Mouse (Mus musculus) macrophage (primary cell): ENCODE results near the gene Pde2a. TPM values are rescaled to one million over a fixed set of nuclear protein-coding genes. Genes with fewer than 3 reads are reported as not detected.

ENCODE experiments used
- H3K27ac ChIP-seq: fragments of 350-480 bp; formaldehyde crosslinking; 2 replicates; pipeline ENCODE4 v1.9.0; 2021
- H3K36me3 ChIP-seq: fragments of 350-480 bp; formaldehyde crosslinking; 2 replicates; pipeline ENCODE4 v1.9.0; 2021; ENCODE audit errors: inconsistent target
- H3K4me3 ChIP-seq: fragments of 350-480 bp; formaldehyde crosslinking; 2 replicates; pipeline ENCODE4 v1.9.0; 2021; ENCODE audit errors: inconsistent target
- H3K79me2 ChIP-seq: fragments of 350-480 bp; formaldehyde crosslinking; 2 replicates; pipeline ENCODE4 v1.9.0; 2021; ENCODE audit errors: inconsistent target
- WGBS: methylation state at CpG from one replicate; pipeline ENCODE4 v1.1.7; 2026; ENCODE audit warnings: inconsistent platforms; ENCODE audit not compliant: missing documents; 5-methylcytosine and 5-hydroxymethylcytosine counted together
- polyA plus RNA-seq: library from polyadenylated mRNA; stranded (reverse); fragments of 250-400 nt; gene quantifications from 3 replicates; pipeline ENCODE4 v1.2.4, GENCODE M21; 2018; ENCODE audit warnings: inconsistent platforms

The Pde2a gene
- polyA plus RNA-seq, 1 experiment from 2014 or later: 6.1 TPM

GRCm38 (mm10) chr7:101416391-101416790 lies 5.1 kb upstream of the Pde2a start:
- H3K79me2 ChIP-seq: no peaks in the 10 kb centered on the region
- H3K27ac ChIP-seq: no peak overlapping the region
- H3K36me3 ChIP-seq: peaks cover 23% of the 10 kb centered on the region
- 76% methylated on average over 4 of the region's 5 CpGs for WGBS
- H3K4me3 ChIP-seq: no peak overlapping the region

DNA sequence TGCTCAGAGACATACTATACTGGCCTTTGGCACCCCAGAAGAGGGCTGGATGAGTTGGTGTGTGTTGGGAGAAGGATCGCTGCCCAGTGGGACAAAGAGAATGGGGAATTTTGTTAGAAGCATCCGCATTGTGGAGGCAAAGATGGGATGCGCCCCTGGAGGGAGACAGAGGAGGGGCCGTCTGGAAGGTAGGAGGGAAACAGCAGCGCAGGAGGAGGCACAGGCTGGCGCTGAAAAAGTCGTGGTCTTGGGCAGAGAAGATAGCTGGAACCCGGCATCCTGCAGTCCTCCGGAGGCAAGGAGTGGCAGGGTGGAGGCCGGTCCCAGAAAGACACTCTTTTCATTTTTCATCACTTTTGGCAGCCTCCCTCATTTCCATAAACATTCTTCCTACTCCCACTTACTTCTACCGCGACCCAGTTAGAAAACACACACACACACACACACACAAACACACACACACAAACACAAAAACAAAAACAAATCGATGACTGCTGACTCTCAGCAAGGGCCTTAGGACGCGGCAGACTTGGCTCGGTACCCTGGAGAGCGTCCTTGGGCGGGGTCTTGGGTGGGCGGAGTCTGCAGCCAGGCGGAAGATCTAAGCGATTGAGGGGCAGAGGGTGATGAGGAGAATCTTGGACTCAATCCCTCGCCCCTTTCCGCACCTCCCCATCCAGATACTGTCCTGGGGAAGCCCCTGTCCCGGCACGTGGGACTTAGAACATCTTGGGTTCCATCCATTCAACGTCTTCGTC lies 2.3 kb upstream of the Pde2a start:
- H3K36me3 ChIP-seq: peaks cover 7% of the 10 kb centered on the region
- H3K79me2 ChIP-seq: no peaks in the 10 kb centered on the region
- H3K4me3 ChIP-seq: no peak overlapping the region
- no peak overlapping the region for H3K27ac ChIP-seq
- WGBS: 11% methylated on average over 27 of the region's 27 CpGs

GRCm38 (mm10) chr7:101422069-101422468 lies 578 bp downstream of the Pde2a start:
- Histone ChIP-seq H3K36me3 (no peaks in the 10 kb centered on the region), H3K27ac (no peak overlapping the region), H3K79me2 (no peaks in the 10 kb centered on the region), H3K4me3 (no peak overlapping the region)
- WGBS: 53% methylated on average over 3 of the region's 3 CpGs

- Histone ChIP-seq H3K79me2 (no peaks in the 10 kb centered on the region), H3K4me3 (no peak overlapping the region), H3K27ac (no peak overlapping the region), H3K36me3 (no peaks in the 10 kb centered on the region)
- 81% methylated on average over 8 of the region's 8 CpGs for WGBS
Observed at GRCm38 (mm10) chr7:101422646-101423045, 1.2 kb downstream of the Pde2a start.

DNA sequence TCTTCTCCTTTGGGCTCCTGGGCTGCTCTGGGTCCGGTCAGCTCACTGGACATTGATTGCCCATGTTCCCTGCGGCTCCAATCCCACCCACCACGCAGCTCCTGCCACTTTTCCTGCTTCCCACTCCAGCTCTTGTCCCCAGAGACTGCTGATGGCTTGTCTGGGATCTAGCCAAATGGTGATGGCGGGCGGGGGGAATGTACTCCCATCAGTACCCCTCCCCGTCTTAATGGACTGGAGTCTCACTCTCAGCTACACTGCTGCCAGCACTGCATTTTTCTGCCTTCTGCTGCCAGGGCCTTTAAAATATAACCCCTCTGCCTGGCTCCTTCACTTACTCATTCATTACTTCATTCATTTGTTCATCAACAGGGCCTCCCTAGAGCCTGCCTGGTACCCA lies 2.5 kb downstream of the Pde2a start:
- H3K36me3 ChIP-seq: no peaks in the 10 kb centered on the region
- H3K79me2 ChIP-seq: no peaks in the 10 kb centered on the region
- no peak overlapping the region for H3K27ac ChIP-seq
- H3K4me3 ChIP-seq: no peak overlapping the region
- WGBS: 89% methylated on average over 6 of the region's 6 CpGs

- Histone ChIP-seq H3K27ac (no peak overlapping the region), H3K79me2 (no peaks in the 10 kb centered on the region), H3K4me3 (no peak overlapping the region), H3K36me3 (no peaks in the 10 kb centered on the region)
- WGBS: 79% methylated on average over 8 of the region's 8 CpGs
Observed at GRCm38 (mm10) chr7:101426692-101427091, 5.2 kb downstream of the Pde2a start.

GRCm38 (mm10) chr7:101427736-101428135 lies 6.2 kb downstream of the Pde2a start:
- no peaks in the 10 kb centered on the region for H3K79me2 ChIP-seq
- H3K27ac ChIP-seq: no peak overlapping the region
- WGBS: 20% methylated on average over 2 of the region's 2 CpGs
- H3K4me3 ChIP-seq: no peak overlapping the region
- H3K36me3 ChIP-seq: no peaks in the 10 kb centered on the region

DNA sequence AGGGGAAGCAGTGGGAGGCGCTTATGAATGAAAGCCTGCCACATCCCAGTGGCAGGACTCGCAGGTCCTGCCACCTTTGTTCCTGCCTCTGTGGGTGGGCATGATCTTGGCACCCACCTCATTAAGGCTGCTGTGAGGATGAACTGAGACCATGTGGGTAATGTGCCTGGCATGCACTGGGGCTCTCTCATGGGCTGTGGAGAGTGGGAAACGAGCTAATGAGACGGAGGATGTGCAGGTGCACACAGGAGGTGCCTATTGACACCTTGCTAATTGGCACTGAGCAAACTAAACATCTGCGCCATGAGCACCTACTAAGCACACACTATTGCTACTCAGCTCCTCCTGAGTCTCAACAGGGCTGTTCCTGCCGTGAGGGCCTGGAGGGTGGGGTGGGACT lies 13.5 kb downstream of the Pde2a start:
- H3K79me2 ChIP-seq: no peaks in the 10 kb centered on the region
- 84% methylated on average over 6 of the region's 6 CpGs for WGBS
- no peak overlapping the region for H3K27ac ChIP-seq
- no peak overlapping the region for H3K4me3 ChIP-seq
- no peaks in the 10 kb centered on the region for H3K36me3 ChIP-seq

DNA sequence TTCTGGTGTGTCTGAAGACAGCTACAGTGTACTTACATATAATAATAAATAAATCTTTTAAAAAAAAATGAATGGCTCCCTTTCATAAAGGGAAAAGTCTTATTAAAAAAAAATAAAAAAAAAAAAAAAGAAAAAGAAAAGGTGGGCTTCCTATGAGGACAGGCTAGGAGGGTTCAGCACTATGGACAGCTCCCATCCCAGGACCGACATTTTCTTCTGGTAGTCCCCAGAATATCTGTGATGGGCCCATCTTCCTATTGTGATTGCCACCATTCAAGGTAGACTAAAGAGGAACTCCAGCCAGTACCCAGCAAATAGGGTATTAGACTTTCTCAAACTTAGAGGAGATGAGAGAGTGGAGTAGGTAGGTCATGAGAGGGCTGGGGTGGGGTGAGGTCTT lies 16.4 kb downstream of the Pde2a start:
- WGBS: 14% methylated on average over 1 of the region's 1 CpGs
- no peaks in the 10 kb centered on the region for H3K79me2 ChIP-seq
- H3K36me3 ChIP-seq: no peaks in the 10 kb centered on the region
- no peak overlapping the region for H3K27ac ChIP-seq
- H3K4me3 ChIP-seq: no peak overlapping the region

- Histone ChIP-seq H3K4me3 (no peak overlapping the region), H3K36me3 (no peaks in the 10 kb centered on the region), H3K79me2 (no peaks in the 10 kb centered on the region), H3K27ac (no peak overlapping the region)
- WGBS: 80% methylated on average over 10 of the region's 10 CpGs
Observed at GRCm38 (mm10) chr7:101443093-101443492, 21.6 kb downstream of the Pde2a start.

- WGBS: 80% methylated on average over 4 of the region's 4 CpGs
- Histone ChIP-seq H3K27ac (no peak overlapping the region), H3K4me3 (no peak overlapping the region), H3K36me3 (no peaks in the 10 kb centered on the region), H3K79me2 (no peaks in the 10 kb centered on the region)
Observed at GRCm38 (mm10) chr7:101444211-101444610, 22.7 kb downstream of the Pde2a start.

DNA sequence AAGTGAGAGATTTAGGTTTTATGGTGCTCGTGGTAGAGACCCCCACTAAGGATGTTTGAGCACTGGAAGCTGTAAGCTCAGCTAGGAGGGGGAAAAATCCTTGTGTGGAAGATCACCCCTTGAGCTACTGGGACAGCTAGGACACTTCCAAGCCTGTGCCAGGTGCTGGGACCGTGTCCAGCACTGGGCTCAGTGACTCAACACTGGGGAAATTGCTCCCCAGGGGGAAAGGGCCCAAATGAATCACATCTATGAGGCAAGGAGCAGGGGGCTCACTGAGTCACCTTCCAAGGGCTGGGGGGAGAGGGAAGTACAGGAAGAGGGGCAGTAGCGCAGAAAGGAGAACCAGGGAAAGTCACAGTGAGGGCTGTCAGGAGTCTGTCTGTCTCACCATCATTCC lies 28.4 kb downstream of the Pde2a start:
- Histone ChIP-seq H3K79me2 (no peaks in the 10 kb centered on the region), H3K4me3 (no peak overlapping the region), H3K27ac (no peak overlapping the region), H3K36me3 (no peaks in the 10 kb centered on the region)
- 25% methylated on average over 3 of the region's 3 CpGs for WGBS

DNA sequence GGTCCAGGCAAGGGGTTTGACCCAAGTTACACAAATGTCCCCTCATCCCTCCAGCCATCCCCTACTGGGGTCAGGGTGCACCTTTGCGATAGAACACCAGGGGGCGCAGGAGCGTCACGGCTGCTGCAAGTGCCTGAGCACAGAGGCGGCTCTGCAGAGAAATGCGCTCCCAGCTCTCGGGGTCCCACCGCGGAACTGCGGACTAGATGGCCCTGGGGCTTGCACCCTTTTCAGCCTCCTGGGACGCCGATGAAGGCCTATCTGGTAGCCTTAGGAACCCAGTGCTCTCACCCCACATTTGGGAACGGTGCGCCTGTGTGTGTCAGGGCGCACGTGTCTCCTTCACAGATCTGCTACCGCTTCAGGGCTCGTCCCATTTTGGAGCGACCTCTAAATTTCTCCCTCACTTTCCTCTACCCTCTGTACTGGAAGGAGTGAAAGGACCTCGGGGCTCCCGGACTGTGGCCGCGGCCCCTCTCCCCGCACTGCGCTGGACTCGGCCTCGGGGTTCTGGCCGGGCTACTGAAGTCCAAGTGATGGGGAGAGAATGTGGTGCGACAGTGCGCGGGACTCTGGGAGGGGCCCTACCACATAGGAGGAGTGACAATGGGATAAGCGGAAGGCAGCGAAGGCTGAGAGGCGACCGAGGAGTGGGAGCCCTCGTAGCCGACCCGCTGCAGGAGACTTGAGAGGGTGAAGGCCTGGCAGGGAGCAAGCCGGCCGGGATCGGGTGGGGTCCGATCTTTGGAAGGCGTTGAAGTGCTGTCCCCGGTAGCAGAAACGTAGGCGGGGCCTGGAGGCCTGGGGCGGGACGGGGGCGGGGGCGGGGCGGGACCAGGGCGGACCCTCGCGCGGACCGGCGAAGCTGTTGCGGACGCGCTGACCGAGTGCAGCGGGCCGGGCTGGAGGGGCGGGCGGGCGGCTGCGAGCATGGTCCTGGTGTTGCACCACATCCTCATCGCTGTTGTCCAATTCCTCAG lies 29.2 kb downstream of the Pde2a start:
- Histone ChIP-seq H3K79me2 (no peaks in the 10 kb centered on the region), H3K36me3 (no peaks in the 10 kb centered on the region), H3K4me3 (peak overlapping the region; percentile 25; the same call in 1 of the 2 replicates), H3K27ac (no peak overlapping the region)
- under 1% methylated on average over 67 of the region's 68 CpGs for WGBS

DNA sequence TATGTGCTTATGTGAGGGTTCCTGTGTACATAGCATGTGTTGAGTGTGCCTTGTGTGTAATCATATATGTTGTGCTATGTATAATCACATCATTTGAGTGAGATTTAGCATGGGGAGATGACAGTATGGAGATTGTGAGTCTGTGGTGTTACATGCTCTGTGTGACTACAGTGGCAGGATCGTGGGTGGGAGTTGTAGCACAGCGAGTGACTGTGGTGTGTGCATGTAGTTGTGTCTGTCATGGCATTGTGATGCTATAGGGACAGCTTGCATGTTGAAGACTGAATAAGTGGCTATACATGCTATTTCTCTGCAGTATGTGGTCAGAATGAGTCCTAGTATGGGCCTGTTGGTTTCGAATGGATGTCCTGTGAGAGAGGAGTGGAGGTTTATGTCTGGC lies 31.2 kb downstream of the Pde2a start:
- no peaks in the 10 kb centered on the region for H3K36me3 ChIP-seq
- no peak overlapping the region for H3K27ac ChIP-seq
- no peak overlapping the region for H3K4me3 ChIP-seq

DNA sequence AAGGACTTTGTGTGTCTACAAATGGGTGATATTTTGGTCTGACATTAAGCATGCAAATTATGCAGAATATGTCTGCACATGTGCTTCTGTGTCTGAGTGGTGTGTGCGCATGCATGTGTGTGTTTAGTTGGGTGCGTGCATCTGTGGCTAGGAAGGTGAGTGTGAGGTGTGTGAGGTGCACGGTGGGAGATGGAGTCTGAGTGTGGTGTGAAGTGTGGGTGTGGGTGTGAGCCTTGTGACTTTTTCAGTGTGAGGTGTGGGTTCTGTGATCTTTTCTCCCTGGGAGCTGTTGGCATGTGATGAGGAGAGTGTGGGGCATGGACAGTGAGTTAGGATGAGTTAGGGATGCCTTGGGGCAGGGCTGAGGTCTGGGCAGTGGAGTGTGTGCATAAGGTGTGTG lies 31.8 kb downstream of the Pde2a start:
- WGBS: 100% methylated on average over 3 of the region's 3 CpGs
- Histone ChIP-seq H3K27ac (no peak overlapping the region), H3K36me3 (no peaks in the 10 kb centered on the region), H3K79me2 (no peaks in the 10 kb centered on the region), H3K4me3 (no peak overlapping the region)

More for the DNA sequence above, 31.2 kb downstream of the Pde2a start:
- 83% methylated on average over 3 of the region's 3 CpGs for WGBS
- no peaks in the 10 kb centered on the region for H3K79me2 ChIP-seq
